Mouse (Mus musculus) liver, embryonic 14.5 days (tissue): ENCODE results near the gene Sdk1.

Experiments used
- CTCF ChIP-seq: IDR thresholded peaks from 2 replicates; pipeline ENCODE4 v1.5.1; 2016; ENCODE audit warnings: antibody characterized with exemption, low read depth, control low read depth
- EP300 ChIP-seq: IDR thresholded peaks from 2 replicates; pipeline ENCODE4 v1.6.1; 2016; ENCODE audit warnings: antibody characterized with exemption, low read depth

DNA sequence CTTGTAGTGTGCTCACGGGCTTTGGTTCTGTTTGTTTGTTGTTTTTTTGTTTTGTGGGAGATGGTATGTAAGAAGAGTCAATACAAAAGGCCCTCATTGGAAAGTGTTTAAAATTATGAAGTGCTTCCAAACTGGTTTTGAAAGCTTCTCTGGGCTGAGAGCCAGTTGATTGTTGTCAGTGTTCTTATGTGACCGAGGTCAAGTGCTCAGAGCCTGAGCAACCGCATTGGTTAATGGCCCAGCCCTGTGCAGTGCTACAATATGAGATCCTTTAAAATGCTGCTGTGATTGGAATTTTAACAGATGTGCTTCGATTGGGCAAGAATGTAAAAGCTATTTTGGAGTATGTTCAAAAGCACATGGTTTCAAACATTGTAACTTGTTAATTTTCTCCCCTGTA lies 127.3 kb downstream of the Sdk1 start:
- TF ChIP-seq CTCF (no peak), EP300 (no peak)
